Mouse (Mus musculus) G1E (cell line): Measurements from ENCODE around the gene Snx30.

Experiments used
- CTCF ChIP-seq: IDR thresholded peaks from 2 replicates; pipeline ENCODE4 v1.5.1; 2012; ENCODE audit warnings: low read depth, low read length, inconsistent platforms, mixed read lengths
- GATA1 ChIP-seq: IDR thresholded peaks from 2 replicates; pipeline ENCODE4 v1.6.1; 2012; ENCODE audit warnings: borderline replicate concordance, low read length, inconsistent platforms, mixed read lengths

DNA sequence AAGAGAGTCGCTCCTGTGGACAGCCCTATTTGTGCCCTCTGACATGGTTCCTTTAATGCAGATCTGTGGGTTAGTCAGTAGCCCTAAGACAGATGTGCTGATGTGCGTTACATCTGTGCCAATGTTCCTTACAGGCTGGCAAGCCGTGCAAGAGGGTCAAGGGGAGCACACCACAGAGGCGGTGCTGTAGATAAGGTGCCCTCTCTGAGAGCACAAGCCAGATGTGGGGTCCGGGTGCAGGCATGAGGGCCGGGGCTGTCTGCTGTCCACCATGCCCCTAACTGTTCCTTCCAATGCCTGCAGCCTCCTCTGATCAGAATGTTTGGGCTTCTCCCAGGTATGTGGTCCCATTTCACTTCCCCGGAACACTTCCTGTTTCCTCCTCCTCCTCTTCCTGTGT, 40.7 kb upstream of the Snx30 start:
- TF ChIP-seq CTCF (no peak), GATA1 (no peak)
